Mouse (Mus musculus): ENCODE measurements around the gene Gramd1c.

GRCm38 (mm10) chr16:44109002-44109401 lies 45.9 kb upstream of the Gramd1c start:
- TF ChIP-seq HCFC1 (IDR thresholded peaks at IDR 0.05; ENCODE audit: low read depth, low read length) (no peak), CTCF (conservative IDR thresholded peaks at IDR 0.05 in 1 of 2, IDR thresholded peaks at IDR 0.05 in 1 of 2; ENCODE audit: low read depth in 2 of 2, low read length in 2 of 2) (no peak), POLR2A (IDR thresholded peaks at IDR 0.05; ENCODE audit: low read depth, low read length) (no peak), EP300 (IDR thresholded peaks at IDR 0.05; ENCODE audit: low read length) (no peak), ZC3H11A (IDR thresholded peaks at IDR 0.05; ENCODE audit: low read depth, low read length) (no peak), TBP (conservative IDR thresholded peaks at IDR 0.05; ENCODE audit: low read depth, low read length) (no peak), USF1 (IDR thresholded peaks at IDR 0.05; ENCODE audit: low read depth, low read length) (no peak), CHD2 (IDR thresholded peaks at IDR 0.05; ENCODE audit: low read length) (no peak), SMC3 (IDR thresholded peaks at IDR 0.05; ENCODE audit: low read depth, low read length) (no peak), NELFE (IDR thresholded peaks at IDR 0.05; ENCODE audit: low read depth, low read length) (no peak)

All from CH12.LX (cell line).